Mouse (Mus musculus) liver, adult 2 months (tissue): ENCODE data around the gene Ppy. TPM values are rescaled to one million over a fixed set of nuclear protein-coding genes. Genes with fewer than 3 reads are reported as not detected.

Source experiments
- DNase-seq: peaks from one replicate; pipeline ENCODE4 v3.0.0-alpha.2; 2011; ENCODE audit warnings: low read depth, low spot score; ENCODE audit errors: extremely low read depth
- H3K27ac ChIP-seq: fragments of 200-500 bp; replicated peaks from 2 replicates; pipeline ENCODE4 v1.5.1; 2012; ENCODE audit warnings: low read depth, mild to moderate bottlenecking, control low read depth, inconsistent platforms, low read length; ENCODE audit not compliant: insufficient read depth
- H3K27me3 ChIP-seq: fragments of 200-500 bp; 2 replicates; pipeline ENCODE4 v1.6.1; 2012; ENCODE audit warnings: mild to moderate bottlenecking, moderate library complexity, low read length, inconsistent platforms; ENCODE audit not compliant: control insufficient read depth, insufficient read depth
- H3K36me3 ChIP-seq: fragments of 200-500 bp; 2 replicates; pipeline ENCODE4 v1.6.1; 2012; ENCODE audit warnings: low read length, inconsistent platforms; ENCODE audit not compliant: control insufficient read depth, insufficient read depth
- H3K4me1 ChIP-seq: fragments of 200-500 bp; 2 replicates; pipeline ENCODE4 v1.6.1; 2011; ENCODE audit warnings: low read length; ENCODE audit not compliant: control insufficient read depth, insufficient read depth
- H3K4me3 ChIP-seq: fragments of 200-500 bp; 2 replicates; pipeline ENCODE4 v1.5.1; 2011; ENCODE audit warnings: low read depth, mild to moderate bottlenecking, control low read depth, low read length, moderate library complexity; ENCODE audit not compliant: insufficient read depth
- H3K79me2 ChIP-seq: fragments of 200-500 bp; 2 replicates; pipeline ENCODE4 v1.6.1; 2012; ENCODE audit warnings: inconsistent platforms, mild to moderate bottlenecking, low read length, moderate library complexity; ENCODE audit not compliant: control insufficient read depth, insufficient read depth
- H3K9ac ChIP-seq: fragments of 200-500 bp; 2 replicates; pipeline ENCODE4 v1.6.1; 2012; ENCODE audit warnings: low read depth, mild to moderate bottlenecking, control low read depth, inconsistent platforms, low read length
- CTCF ChIP-seq: fragments of 200-500 bp; IDR thresholded peaks from 2 replicates; pipeline ENCODE4 v1.5.1; 2011; ENCODE audit warnings: low read depth, low read length, control low read depth
- POLR2A ChIP-seq: fragments of 200-500 bp; IDR thresholded peaks from 2 replicates; pipeline ENCODE4 v1.6.1; 2011; ENCODE audit warnings: low read length, control low read depth; ENCODE audit not compliant: insufficient read depth; ENCODE audit errors: extremely low read depth
- WGBS: fragments of 180-500 bp; shearing (Covaris S2); methylation state at CpG from one replicate; pipeline ENCODE4 v1.1.7; 2018; 5-methylcytosine and 5-hydroxymethylcytosine counted together
- polyA plus RNA-seq: library from polyadenylated mRNA; depleted of rRNA; stranded (reverse); fragments of >200 nt; gene quantifications from 2 replicates; pipeline ENCODE4 v1.2.3, GENCODE M21; 2012
- total RNA-seq: library from RNA; depleted of rRNA; stranded (reverse); fragments of >200 nt; gene quantifications from 2 replicates; pipeline ENCODE4 v1.2.3, GENCODE M21; 2014

The Ppy gene
- total and polyA plus RNA-seq, 2 experiments: not detected

- peak overlapping the region; percentile 19 for H3K9ac ChIP-seq
- no peaks in the 10 kb centered on the region for H3K36me3 ChIP-seq
- H3K4me3 ChIP-seq: peak overlapping the region; percentile 74
- no peaks in the 10 kb centered on the region for H3K79me2 ChIP-seq
- peaks cover 8% of the 10 kb centered on the region for H3K4me1 ChIP-seq
- H3K27me3 ChIP-seq: no peaks in the 10 kb centered on the region
- H3K27ac ChIP-seq: no peak overlapping the region
- WGBS: 5% methylated on average over 39 of the region's 39 CpGs
- TF ChIP-seq CTCF: no peak
- TF ChIP-seq POLR2A: no peak
- DNase-seq: no peak
Observed at GRCm38 (mm10) chr11:102087081-102087751, 13.9 kb downstream of the Ppy start.

GRCm38 (mm10) chr11:102086331-102086730, 14.8 kb downstream of the Ppy start:
- H3K4me1 ChIP-seq: peaks cover 8% of the 10 kb centered on the region
- H3K27me3 ChIP-seq: no peaks in the 10 kb centered on the region
- 57% methylated on average over 3 of the region's 3 CpGs for WGBS
- TF ChIP-seq CTCF: no peak
- TF ChIP-seq POLR2A: no peak
- no peak overlapping the region for H3K27ac ChIP-seq
- H3K36me3 ChIP-seq: no peaks in the 10 kb centered on the region
- no peaks in the 10 kb centered on the region for H3K79me2 ChIP-seq
- H3K9ac ChIP-seq: no peak overlapping the region
- no peak overlapping the region for H3K4me3 ChIP-seq
- no peak for DNase-seq

GRCm38 (mm10) chr11:102084159-102084558, 17.0 kb downstream of the Ppy start:
- TF ChIP-seq CTCF (no peak), POLR2A (no peak)
- no peak for DNase-seq
- no peaks in the 10 kb centered on the region for H3K27me3 ChIP-seq
- H3K36me3 ChIP-seq: no peaks in the 10 kb centered on the region
- 88% methylated on average over 7 of the region's 7 CpGs for WGBS
- H3K9ac ChIP-seq: no peak overlapping the region
- no peak overlapping the region for H3K4me3 ChIP-seq
- H3K4me1 ChIP-seq: peaks cover 8% of the 10 kb centered on the region
- H3K27ac ChIP-seq: no peak overlapping the region
- H3K79me2 ChIP-seq: no peaks in the 10 kb centered on the region

- WGBS: 60% methylated on average over 4 of the region's 4 CpGs
- Histone ChIP-seq H3K36me3 (no peaks in the 10 kb centered on the region), H3K79me2 (no peaks in the 10 kb centered on the region), H3K4me1 (peaks cover 5% of the 10 kb centered on the region), H3K9ac (no peak overlapping the region), H3K4me3 (no peak overlapping the region), H3K27ac (no peak overlapping the region), H3K27me3 (no peaks in the 10 kb centered on the region)
- DNase-seq: peak; percentile 10
- TF ChIP-seq CTCF (no peak), POLR2A (no peak)
Observed at GRCm38 (mm10) chr11:102083193-102083592, 17.9 kb downstream of the Ppy start.

- Histone ChIP-seq H3K4me1 (peaks cover 2% of the 10 kb centered on the region; the same call in 1 of the 2 replicates), H3K79me2 (no peaks in the 10 kb centered on the region), H3K27ac (no peak overlapping the region), H3K27me3 (no peaks in the 10 kb centered on the region), H3K4me3 (no peak overlapping the region), H3K36me3 (no peaks in the 10 kb centered on the region), H3K9ac (no peak overlapping the region)
- WGBS: 3% methylated on average over 18 of the region's 18 CpGs
- peak; percentile 11 for DNase-seq
- TF ChIP-seq POLR2A (no peak), CTCF (no peak)
Observed at GRCm38 (mm10) chr11:102082322-102082721, 18.8 kb downstream of the Ppy start.

- 59% methylated on average over 14 of the region's 14 CpGs for WGBS
- H3K4me1 ChIP-seq: no peaks in the 10 kb centered on the region
- DNase-seq: peak; percentile 40
- H3K27me3 ChIP-seq: no peaks in the 10 kb centered on the region
- H3K36me3 ChIP-seq: no peaks in the 10 kb centered on the region
- H3K79me2 ChIP-seq: no peaks in the 10 kb centered on the region
- no peak overlapping the region for H3K27ac ChIP-seq
- H3K4me3 ChIP-seq: no peak overlapping the region
- TF ChIP-seq POLR2A: no peak
- TF ChIP-seq CTCF: no peak
- no peak overlapping the region for H3K9ac ChIP-seq
Observed at GRCm38 (mm10) chr11:102073722-102074121, 27.4 kb downstream of the Ppy start.
